Mouse (Mus musculus): ENCODE measurements around the gene Atxn1. TPM values are rescaled to one million over a fixed set of nuclear protein-coding genes. Genes with fewer than 3 reads are reported as not detected.

The Atxn1 gene
- polyA plus RNA-seq, 1 experiment, result 2.5 TPM

DNA sequence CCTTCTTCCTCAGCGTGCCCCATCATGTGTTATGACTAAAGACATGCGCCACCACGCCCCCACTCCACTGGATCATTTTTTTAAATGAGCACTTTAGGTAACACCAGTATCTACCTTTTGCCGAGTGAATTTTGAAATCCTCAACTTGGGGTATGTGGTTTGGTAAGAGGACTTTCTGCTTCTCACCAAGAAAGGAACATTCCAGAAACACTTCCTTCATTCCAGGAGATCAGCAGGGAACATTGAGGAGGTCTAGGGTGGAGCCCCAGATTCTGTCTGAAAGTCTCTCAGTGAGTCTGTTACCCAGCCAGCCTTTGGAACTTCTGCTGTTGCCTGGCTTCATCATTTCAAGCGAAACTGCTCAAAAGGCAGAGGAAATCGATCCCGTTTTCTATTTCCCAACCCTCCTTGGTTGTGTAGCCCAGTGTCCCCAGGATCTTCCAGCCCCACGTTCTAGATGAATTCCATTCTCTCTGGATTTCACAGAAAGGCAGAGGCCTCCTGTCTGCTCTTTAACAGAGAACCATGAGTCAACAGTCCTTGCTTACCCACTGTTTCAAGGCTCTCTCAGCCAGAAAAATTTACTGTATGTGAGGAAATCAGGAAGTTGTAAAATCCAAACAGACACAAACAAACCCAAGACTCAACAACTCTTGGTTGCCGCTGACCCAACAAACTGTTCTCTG, 9.3 kb downstream of the Atxn1 start:
- Histone ChIP-seq H3K4me3 (no peak overlapping the region), H3K4me2 (ENCODE audit: low read depth) (no peak overlapping the region), H3K27me3 (ENCODE audit: control insufficient read depth, insufficient read depth, insufficient read length) (no peaks in the 10 kb centered on the region), H3K36me3 (ENCODE audit: control insufficient read depth, insufficient read depth) (peaks cover 4% of the 10 kb centered on the region), H3ac (ENCODE audit: control insufficient read depth, insufficient read length) (no peak overlapping the region), H3K79me2 (ENCODE audit: control insufficient read depth, insufficient read depth) (peaks cover 34% of the 10 kb centered on the region)
- TF ChIP-seq USF1 (IDR thresholded peaks at IDR 0.05; ENCODE audit: low read depth) (no peak), MYOG (IDR thresholded peaks at IDR 0.05; ENCODE audit: control insufficient read depth in 1 of 3, insufficient read depth in 1 of 3, insufficient read length in 2 of 3, low read depth in 2 of 3) (no peak), MYOD1 (IDR thresholded peaks at IDR 0.05; ENCODE audit: control insufficient read depth in 1 of 3, insufficient read length in 2 of 3, low read depth in 2 of 3) (no peak), TCF3 (IDR thresholded peaks at IDR 0.05; ENCODE audit: insufficient read length, low read depth) (no peak), CEBPB (IDR thresholded peaks at IDR 0.05; ENCODE audit: insufficient read depth, poor library complexity, severe bottlenecking) (no peak), REST (IDR thresholded peaks at IDR 0.05; ENCODE audit: insufficient read depth, insufficient read length) (no peak), MAX (IDR thresholded peaks at IDR 0.05; ENCODE audit: low read depth) (no peak), POLR2AphosphoS2 (IDR thresholded peaks at IDR 0.05; ENCODE audit: insufficient read length, low read depth) (no peak), SRF (IDR thresholded peaks at IDR 0.05; ENCODE audit: control insufficient read depth, insufficient read length, low read depth) (no peak), POLR2A (IDR thresholded peaks at IDR 0.05; ENCODE audit: insufficient read length, low read depth) (no peak), E2F4 (IDR thresholded peaks at IDR 0.05; ENCODE audit: insufficient read depth) (no peak), TCF12 (IDR thresholded peaks at IDR 0.05; ENCODE audit: insufficient read depth, poor library complexity, severe bottlenecking) (no peak)

- TF ChIP-seq MYOG (IDR thresholded peaks at IDR 0.05; ENCODE audit: control insufficient read depth in 1 of 3, insufficient read depth in 1 of 3, insufficient read length in 2 of 3, low read depth in 2 of 3), result no peak
- no peak for TF ChIP-seq POLR2A (IDR thresholded peaks at IDR 0.05; ENCODE audit: insufficient read length, low read depth)
- TF ChIP-seq MAX (IDR thresholded peaks at IDR 0.05; ENCODE audit: low read depth), result no peak
- TF ChIP-seq SRF (IDR thresholded peaks at IDR 0.05; ENCODE audit: control insufficient read depth, insufficient read length, low read depth), result no peak
- no peak for TF ChIP-seq USF1 (IDR thresholded peaks at IDR 0.05; ENCODE audit: low read depth)
- H3K27me3 ChIP-seq (ENCODE audit: control insufficient read depth, insufficient read depth, insufficient read length), result no peaks in the 10 kb centered on the region
- no peak overlapping the region for H3ac ChIP-seq (ENCODE audit: control insufficient read depth, insufficient read length)
- peaks cover 14% of the 10 kb centered on the region for H3K79me2 ChIP-seq (ENCODE audit: control insufficient read depth, insufficient read depth)
- no peak overlapping the region for H3K4me3 ChIP-seq
- no peak overlapping the region for H3K4me2 ChIP-seq (ENCODE audit: low read depth)
- peaks cover 8% of the 10 kb centered on the region for H3K36me3 ChIP-seq (ENCODE audit: control insufficient read depth, insufficient read depth)
Observed at GRCm38 (mm10) chr13:45953098-45953497, 11.7 kb downstream of the Atxn1 start.

- no peak for TF ChIP-seq MAX (IDR thresholded peaks at IDR 0.05; ENCODE audit: low read depth)
- no peak for TF ChIP-seq MYOD1 (IDR thresholded peaks at IDR 0.05; ENCODE audit: control insufficient read depth in 1 of 3, insufficient read length in 2 of 3, low read depth in 2 of 3)
- TF ChIP-seq REST (IDR thresholded peaks at IDR 0.05; ENCODE audit: insufficient read depth, insufficient read length), result no peak
- no peak for TF ChIP-seq USF1 (IDR thresholded peaks at IDR 0.05; ENCODE audit: low read depth)
- no peak for TF ChIP-seq CEBPB (IDR thresholded peaks at IDR 0.05; ENCODE audit: insufficient read depth, poor library complexity, severe bottlenecking)
- TF ChIP-seq POLR2AphosphoS2 (IDR thresholded peaks at IDR 0.05; ENCODE audit: insufficient read length, low read depth), result no peak
- no peak for TF ChIP-seq SRF (IDR thresholded peaks at IDR 0.05; ENCODE audit: control insufficient read depth, insufficient read length, low read depth)
- H3K36me3 ChIP-seq (ENCODE audit: control insufficient read depth, insufficient read depth), result peaks cover 8% of the 10 kb centered on the region
- H3K79me2 ChIP-seq (ENCODE audit: control insufficient read depth, insufficient read depth), result peaks cover 8% of the 10 kb centered on the region
- H3K4me2 ChIP-seq (ENCODE audit: low read depth), result no peak overlapping the region
- H3K4me3 ChIP-seq, result no peak overlapping the region
- no peak overlapping the region for H3ac ChIP-seq (ENCODE audit: control insufficient read depth, insufficient read length)
- no peaks in the 10 kb centered on the region for H3K27me3 ChIP-seq (ENCODE audit: control insufficient read depth, insufficient read depth, insufficient read length)
Observed at GRCm38 (mm10) chr13:45951071-45951645, 13.7 kb downstream of the Atxn1 start.

DNA sequence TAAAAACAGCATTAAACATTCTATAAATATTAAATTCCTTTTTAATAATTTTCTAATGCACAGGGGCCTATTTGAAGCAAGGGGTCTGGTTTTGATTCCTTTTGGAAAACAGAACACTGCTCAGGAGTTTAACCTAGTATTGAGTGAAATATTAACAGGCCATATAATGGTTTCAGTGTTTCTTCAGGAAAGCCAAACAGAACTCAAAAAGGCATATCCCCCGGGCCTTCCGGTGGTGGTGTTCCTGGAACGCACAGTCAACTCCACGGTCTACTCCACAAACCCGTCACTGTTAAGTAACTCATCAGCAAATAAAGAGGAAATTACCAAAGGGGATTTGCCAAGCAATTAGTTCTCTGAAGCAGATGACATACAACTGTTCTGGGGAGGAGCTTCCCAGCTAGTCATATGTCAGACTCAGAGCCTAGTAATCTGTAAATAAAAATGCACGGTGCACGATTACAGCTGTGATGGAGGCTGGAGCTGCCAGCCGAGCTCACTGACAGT, 14.4 kb downstream of the Atxn1 start:
- TF ChIP-seq CEBPB (IDR thresholded peaks at IDR 0.05; ENCODE audit: insufficient read depth, poor library complexity, severe bottlenecking) (no peak), SRF (IDR thresholded peaks at IDR 0.05; ENCODE audit: control insufficient read depth, insufficient read length, low read depth) (no peak), TCF3 (IDR thresholded peaks at IDR 0.05; ENCODE audit: insufficient read length, low read depth) (no peak), POLR2AphosphoS2 (IDR thresholded peaks at IDR 0.05; ENCODE audit: insufficient read length, low read depth) (no peak), E2F4 (IDR thresholded peaks at IDR 0.05; ENCODE audit: insufficient read depth) (no peak)
- Histone ChIP-seq H3K4me3 (no peak overlapping the region), H3K4me2 (ENCODE audit: low read depth) (no peak overlapping the region), H3K36me3 (ENCODE audit: control insufficient read depth, insufficient read depth) (peaks cover 8% of the 10 kb centered on the region), H3ac (ENCODE audit: control insufficient read depth, insufficient read length) (no peak overlapping the region), H3K79me2 (ENCODE audit: control insufficient read depth, insufficient read depth) (peaks cover 10% of the 10 kb centered on the region), H3K27me3 (ENCODE audit: control insufficient read depth, insufficient read depth, insufficient read length) (no peaks in the 10 kb centered on the region)

DNA sequence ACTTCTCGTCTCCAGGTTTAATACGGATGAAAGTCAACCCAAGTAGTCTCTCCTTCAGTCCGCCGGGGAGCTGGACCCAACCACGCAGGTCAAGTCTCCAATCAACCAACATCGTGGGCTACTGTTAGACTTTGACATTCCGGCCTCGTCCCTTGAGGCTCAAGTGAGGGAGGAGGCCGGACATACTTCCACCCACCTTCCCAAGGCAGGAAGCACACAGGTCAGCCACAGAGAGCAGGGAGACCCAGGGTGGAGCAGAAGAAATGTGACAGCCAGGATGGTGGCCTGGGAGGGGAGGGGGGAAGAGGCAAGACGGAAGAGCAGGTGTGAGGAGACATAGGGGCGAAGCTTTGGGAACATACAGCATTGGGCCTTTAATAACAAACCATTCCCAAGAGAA, 18.7 kb downstream of the Atxn1 start:
- TF ChIP-seq TCF12 (IDR thresholded peaks at IDR 0.05; ENCODE audit: insufficient read depth, poor library complexity, severe bottlenecking) (no peak), POLR2A (IDR thresholded peaks at IDR 0.05; ENCODE audit: insufficient read length, low read depth) (no peak), TCF3 (IDR thresholded peaks at IDR 0.05; ENCODE audit: insufficient read length, low read depth) (no peak), MYOG (IDR thresholded peaks at IDR 0.05; ENCODE audit: control insufficient read depth in 1 of 3, insufficient read depth in 1 of 3, insufficient read length in 2 of 3, low read depth in 2 of 3) (no peak), E2F4 (IDR thresholded peaks at IDR 0.05; ENCODE audit: insufficient read depth) (no peak), USF1 (IDR thresholded peaks at IDR 0.05; ENCODE audit: low read depth) (no peak), SRF (IDR thresholded peaks at IDR 0.05; ENCODE audit: control insufficient read depth, insufficient read length, low read depth) (no peak), POLR2AphosphoS2 (IDR thresholded peaks at IDR 0.05; ENCODE audit: insufficient read length, low read depth) (no peak), REST (IDR thresholded peaks at IDR 0.05; ENCODE audit: insufficient read depth, insufficient read length) (no peak), CEBPB (IDR thresholded peaks at IDR 0.05; ENCODE audit: insufficient read depth, poor library complexity, severe bottlenecking) (no peak), MYOD1 (IDR thresholded peaks at IDR 0.05; ENCODE audit: control insufficient read depth in 1 of 3, insufficient read length in 2 of 3, low read depth in 2 of 3) (no peak), MAX (IDR thresholded peaks at IDR 0.05; ENCODE audit: low read depth) (no peak)
- Histone ChIP-seq H3K4me3 (no peak overlapping the region), H3K36me3 (ENCODE audit: control insufficient read depth, insufficient read depth) (peaks cover 11% of the 10 kb centered on the region), H3K4me2 (ENCODE audit: low read depth) (no peak overlapping the region), H3K79me2 (ENCODE audit: control insufficient read depth, insufficient read depth) (peaks cover 17% of the 10 kb centered on the region), H3ac (ENCODE audit: control insufficient read depth, insufficient read length) (no peak overlapping the region), H3K27me3 (ENCODE audit: control insufficient read depth, insufficient read depth, insufficient read length) (no peaks in the 10 kb centered on the region)

Data from myocyte (in vitro differentiated cells).